Mouse (Mus musculus): ENCODE results near the gene Ankrd44.

Gene Ankrd44

GRCm38 (mm10) chr1:54729316-54729715 lies 196.9 kb downstream of the Ankrd44 start:
- in situ Hi-C loops (cut with MboI; ENCODE audit: unreplicated experiment in 2 of 2): no loop called here

GRCm38 (mm10) chr1:54726555-54726954 lies 199.6 kb downstream of the Ankrd44 start:
- in situ Hi-C loops (cut with MboI; ENCODE audit: unreplicated experiment in 2 of 2): no loop called here

GRCm38 (mm10) chr1:54716921-54717320 lies 209.3 kb downstream of the Ankrd44 start:
- in situ Hi-C loops (cut with MboI; ENCODE audit: unreplicated experiment in 2 of 2): no loop called here

- in situ Hi-C loops (cut with MboI; ENCODE audit: unreplicated experiment in 2 of 2): no loop called here
Measured at GRCm38 (mm10) chr1:54715061-54715760, 211.0 kb downstream of the Ankrd44 start.

GRCm38 (mm10) chr1:54713231-54714173 lies 212.7 kb downstream of the Ankrd44 start:
- in situ Hi-C loops (cut with MboI; ENCODE audit: unreplicated experiment in 2 of 2): no loop called here

- in situ Hi-C loops (cut with MboI; ENCODE audit: unreplicated experiment in 2 of 2): no loop called here
Measured at GRCm38 (mm10) chr1:54711568-54711967, 214.6 kb downstream of the Ankrd44 start.

- in situ Hi-C loops (cut with MboI; ENCODE audit: unreplicated experiment in 2 of 2): no loop called here
Measured at GRCm38 (mm10) chr1:54710550-54710949, 215.6 kb downstream of the Ankrd44 start.

- in situ Hi-C loops (cut with MboI; ENCODE audit: unreplicated experiment in 2 of 2): no loop called here
Measured at GRCm38 (mm10) chr1:54707888-54708565, 218.2 kb downstream of the Ankrd44 start.

GRCm38 (mm10) chr1:54707036-54707887 lies 218.9 kb downstream of the Ankrd44 start:
- in situ Hi-C loops (cut with MboI; ENCODE audit: unreplicated experiment in 2 of 2): no loop called here

- in situ Hi-C loops (cut with MboI; ENCODE audit: unreplicated experiment in 2 of 2): no loop called here
Measured at GRCm38 (mm10) chr1:54706621-54707020, 219.6 kb downstream of the Ankrd44 start.

GRCm38 (mm10) chr1:54703466-54703865 lies 222.7 kb downstream of the Ankrd44 start:
- in situ Hi-C loops (cut with MboI; ENCODE audit: unreplicated experiment in 2 of 2): no loop called here

- in situ Hi-C loops (cut with MboI; ENCODE audit: unreplicated experiment in 2 of 2): no loop called here
Measured at GRCm38 (mm10) chr1:54702918-54703317, 223.3 kb downstream of the Ankrd44 start.

- in situ Hi-C loops (cut with MboI; ENCODE audit: unreplicated experiment in 2 of 2): no loop called here
Measured at GRCm38 (mm10) chr1:54695396-54695795, 230.8 kb downstream of the Ankrd44 start.

- in situ Hi-C loops (cut with MboI; ENCODE audit: unreplicated experiment in 2 of 2): no loop called here
Measured at GRCm38 (mm10) chr1:54691824-54692223, 234.4 kb downstream of the Ankrd44 start.

- in situ Hi-C loops (cut with MboI; ENCODE audit: unreplicated experiment in 2 of 2): no loop called here
Measured at GRCm38 (mm10) chr1:54690291-54690965, 235.8 kb downstream of the Ankrd44 start.

GRCm38 (mm10) chr1:54688441-54688840 lies 237.7 kb downstream of the Ankrd44 start:
- in situ Hi-C loops (cut with MboI; ENCODE audit: unreplicated experiment in 2 of 2): no loop called here

GRCm38 (mm10) chr1:54684316-54684715 lies 241.9 kb downstream of the Ankrd44 start:
- in situ Hi-C loops (cut with MboI; ENCODE audit: unreplicated experiment in 2 of 2): no loop called here

- in situ Hi-C loops (cut with MboI; ENCODE audit: unreplicated experiment in 2 of 2): no loop called here
Measured at GRCm38 (mm10) chr1:54679556-54679955, 246.6 kb downstream of the Ankrd44 start.

GRCm38 (mm10) chr1:54678037-54678436 lies 248.2 kb downstream of the Ankrd44 start:
- in situ Hi-C loops (cut with MboI; ENCODE audit: unreplicated experiment in 2 of 2): no loop called here

GRCm38 (mm10) chr1:54675478-54675877 lies 250.7 kb downstream of the Ankrd44 start:
- in situ Hi-C loops (cut with MboI; ENCODE audit: unreplicated experiment in 2 of 2): no loop called here

Data from v-Abl transformed pro-B cells (cell line).